Mouse (Mus musculus) embryonic facial prominence, embryonic 11.5 days (tissue): ENCODE measurements at regions not wholly inside any gene's neighbourhood (a gene's known extent, or its start where the extent isn't known, plus 50 kb on each side); places are given as distances from the start of the nearest gene placed in this dataset.

Experiments
- ATAC-seq: fragments of 200-750 bp; cut with Nextera tagmentation; replicated peaks from 2 replicates; pipeline ENCODE4 v1.8.0; 2017; ENCODE audit warnings: low read depth; ENCODE audit not compliant: insufficient number of reproducible peaks, low FRiP score, low TSS enrichment
- DNase-seq: peaks from one replicate; pipeline ENCODE4 v3.0.0-alpha.2; 2015; ENCODE audit warnings: low spot score
- H3K27ac ChIP-seq: fragments of 300-500 bp; sonication (generic); replicated peaks from 2 replicates; pipeline ENCODE4 v1.5.1; 2014; ENCODE audit warnings: mild to moderate bottlenecking, low read depth, low read length, control low read depth
- H3K27me3 ChIP-seq: fragments of 300-500 bp; sonication (generic); 2 replicates; pipeline ENCODE4 v1.6.1; 2014; ENCODE audit warnings: mild to moderate bottlenecking, low read length, moderate library complexity, mixed read lengths; ENCODE audit not compliant: control insufficient read depth, insufficient read depth
- H3K36me3 ChIP-seq: fragments of 300-500 bp; sonication (generic); replicated peaks from 2 replicates; pipeline ENCODE4 v1.6.1; 2014; ENCODE audit warnings: low read depth, mild to moderate bottlenecking, low read length, moderate library complexity, mixed read lengths; ENCODE audit not compliant: control insufficient read depth, insufficient read depth
- H3K4me1 ChIP-seq: fragments of 300-500 bp; sonication (generic); 2 replicates; pipeline ENCODE4 v1.6.1; 2014; ENCODE audit warnings: low read length, mixed read lengths; ENCODE audit not compliant: control insufficient read depth, insufficient read depth
- H3K4me2 ChIP-seq: fragments of 300-500 bp; sonication (generic); 2 replicates; pipeline ENCODE4 v1.6.1; 2014; ENCODE audit warnings: low read depth, mild to moderate bottlenecking, control low read depth, low read length, moderate library complexity
- H3K4me3 ChIP-seq: fragments of 300-500 bp; sonication (generic); 2 replicates; pipeline ENCODE4 v1.5.1; 2014; ENCODE audit warnings: low read depth, low read length, control low read depth
- H3K9ac ChIP-seq: fragments of 300-500 bp; sonication (generic); replicated peaks from 2 replicates; pipeline ENCODE4 v1.6.1; 2014; ENCODE audit warnings: mild to moderate bottlenecking, control low read depth, low read length
- H3K9me3 ChIP-seq: fragments of 300-500 bp; sonication (generic); replicated peaks from 2 replicates; pipeline ENCODE4 v1.6.1; 2016; ENCODE audit warnings: mild to moderate bottlenecking, low read length, inconsistent platforms, mixed read lengths; ENCODE audit not compliant: control insufficient read depth
- WGBS: fragments of 180-500 bp; shearing (Covaris S2); extraction: QIAGEN DNeasy Blood & Tissue Kit; methylation state at CpG from one replicate; pipeline ENCODE4 v1.1.7; 2014; 5-methylcytosine and 5-hydroxymethylcytosine counted together

GRCm38 (mm10) chr10:66834974-66835373 lies 261.0 kb upstream of the Jmjd1c start:
- Histone ChIP-seq H3K4me3 (no peak overlapping the region), H3K9ac (no peak overlapping the region), H3K9me3 (no peaks in the 10 kb centered on the region), H3K36me3 (no peaks in the 10 kb centered on the region), H3K27me3 (no peaks in the 10 kb centered on the region), H3K4me1 (no peaks in the 10 kb centered on the region), H3K27ac (no peak overlapping the region), H3K4me2 (no peak overlapping the region)
- ATAC-seq (no peak), DNase-seq (no peak)
- 81% methylated on average over 4 of the region's 4 CpGs for WGBS

GRCm38 (mm10) chr10:66839058-66839457 lies 256.9 kb upstream of the Jmjd1c start:
- H3K9ac ChIP-seq, result no peak overlapping the region
- H3K27me3 ChIP-seq, result no peaks in the 10 kb centered on the region
- no peak overlapping the region for H3K4me3 ChIP-seq
- no peaks in the 10 kb centered on the region for H3K4me1 ChIP-seq
- no peak overlapping the region for H3K4me2 ChIP-seq
- ATAC-seq (no peak), DNase-seq (peak; percentile 28)
- no peak overlapping the region for H3K27ac ChIP-seq
- no peaks in the 10 kb centered on the region for H3K36me3 ChIP-seq
- H3K9me3 ChIP-seq, result no peaks in the 10 kb centered on the region
- 29% methylated on average over 9 of the region's 9 CpGs for WGBS

- no peak for ATAC-seq
- H3K9ac ChIP-seq, result no peak overlapping the region
- H3K27ac ChIP-seq, result no peak overlapping the region
- no peaks in the 10 kb centered on the region for H3K36me3 ChIP-seq
- H3K4me2 ChIP-seq, result no peak overlapping the region
- no peak for DNase-seq
- no peak overlapping the region for H3K4me3 ChIP-seq
- no peaks in the 10 kb centered on the region for H3K27me3 ChIP-seq
- 45% methylated on average over 2 of the region's 2 CpGs for WGBS
- no peaks in the 10 kb centered on the region for H3K4me1 ChIP-seq
- H3K9me3 ChIP-seq, result no peaks in the 10 kb centered on the region
Measured at GRCm38 (mm10) chr10:66843258-66843657, 252.7 kb upstream of the Jmjd1c start.

- ATAC-seq (no peak), DNase-seq (no peak)
- 89% methylated on average over 5 of the region's 5 CpGs for WGBS
- Histone ChIP-seq H3K36me3 (no peaks in the 10 kb centered on the region), H3K4me1 (no peaks in the 10 kb centered on the region), H3K9ac (no peak overlapping the region), H3K4me2 (no peak overlapping the region), H3K27ac (no peak overlapping the region), H3K4me3 (no peak overlapping the region), H3K9me3 (no peaks in the 10 kb centered on the region), H3K27me3 (no peaks in the 10 kb centered on the region)
Measured at GRCm38 (mm10) chr10:66848778-66849177, 247.1 kb upstream of the Jmjd1c start.

- WGBS, result 69% methylated on average over 6 of the region's 6 CpGs
- H3K9me3 ChIP-seq, result no peaks in the 10 kb centered on the region
- DNase-seq, result no peak
- no peak for ATAC-seq
- H3K27me3 ChIP-seq, result no peaks in the 10 kb centered on the region
- no peaks in the 10 kb centered on the region for H3K36me3 ChIP-seq
- H3K27ac ChIP-seq, result no peak overlapping the region
- no peak overlapping the region for H3K9ac ChIP-seq
- no peak overlapping the region for H3K4me3 ChIP-seq
- no peak overlapping the region for H3K4me2 ChIP-seq
- no peaks in the 10 kb centered on the region for H3K4me1 ChIP-seq
Measured at GRCm38 (mm10) chr10:66849681-66850080, 246.2 kb upstream of the Jmjd1c start.

- Histone ChIP-seq H3K4me3 (no peak overlapping the region), H3K27ac (no peak overlapping the region), H3K4me2 (no peak overlapping the region), H3K4me1 (no peaks in the 10 kb centered on the region), H3K9ac (no peak overlapping the region), H3K27me3 (no peaks in the 10 kb centered on the region), H3K36me3 (no peaks in the 10 kb centered on the region), H3K9me3 (no peaks in the 10 kb centered on the region)
- DNase-seq (no peak), ATAC-seq (no peak)
- 65% methylated on average over 4 of the region's 4 CpGs for WGBS
Measured at GRCm38 (mm10) chr10:66850972-66851478, 244.9 kb upstream of the Jmjd1c start.

GRCm38 (mm10) chr10:66851841-66852240 lies 244.1 kb upstream of the Jmjd1c start:
- Histone ChIP-seq H3K4me1 (no peaks in the 10 kb centered on the region), H3K9me3 (no peaks in the 10 kb centered on the region), H3K4me2 (no peak overlapping the region), H3K27ac (no peak overlapping the region), H3K9ac (no peak overlapping the region), H3K36me3 (no peaks in the 10 kb centered on the region), H3K4me3 (no peak overlapping the region), H3K27me3 (no peaks in the 10 kb centered on the region)
- ATAC-seq, result no peak
- no peak for DNase-seq
- 80% methylated on average over 5 of the region's 5 CpGs for WGBS

- H3K4me1 ChIP-seq, result no peaks in the 10 kb centered on the region
- H3K36me3 ChIP-seq, result no peaks in the 10 kb centered on the region
- no peak overlapping the region for H3K4me2 ChIP-seq
- DNase-seq (no peak), ATAC-seq (no peak)
- H3K9ac ChIP-seq, result no peak overlapping the region
- no peaks in the 10 kb centered on the region for H3K9me3 ChIP-seq
- H3K27ac ChIP-seq, result no peak overlapping the region
- 53% methylated on average over 5 of the region's 5 CpGs for WGBS
- no peak overlapping the region for H3K4me3 ChIP-seq
- no peaks in the 10 kb centered on the region for H3K27me3 ChIP-seq
Measured at GRCm38 (mm10) chr10:66852708-66853107, 243.2 kb upstream of the Jmjd1c start.
